Mouse (Mus musculus) CH12.LX (cell line): ENCODE measurements around the gene Pxn.

Experiments
- CTCF ChIP-seq, 2 experiments: IDR thresholded peaks in 1 of 2; conservative IDR thresholded peaks in 1 of 2; 2 replicates each; pipeline ENCODE4 v1.5.1; 2011 to 2012; ENCODE audit warnings: low read depth in 2 of 2, low read length in 2 of 2, improper control_type of control experiment in 1 of 2, inconsistent platforms in 1 of 2, mild to moderate bottlenecking in 1 of 2, moderate library complexity in 1 of 2
- E2F4 ChIP-seq: IDR thresholded peaks from 2 replicates; pipeline ENCODE4 v1.6.1; 2011; ENCODE audit warnings: low read depth, low read length, improper control_type of control experiment; ENCODE audit not compliant: insufficient replicate concordance
- EP300 ChIP-seq: IDR thresholded peaks from 2 replicates; pipeline ENCODE4 v1.6.1; 2011; ENCODE audit warnings: low read length, improper control_type of control experiment
- MEF2A ChIP-seq: IDR thresholded peaks from 2 replicates; pipeline ENCODE4 v1.6.1; 2014; ENCODE audit warnings: low read depth, mild to moderate bottlenecking, inconsistent platforms, low read length, improper control_type of control experiment, borderline replicate concordance
- MXI1 ChIP-seq: IDR thresholded peaks from 2 replicates; pipeline ENCODE4 v1.6.1; 2011; ENCODE audit warnings: mild to moderate bottlenecking, low read depth, low read length, improper control_type of control experiment
- NRF1 ChIP-seq: IDR thresholded peaks from 2 replicates; pipeline ENCODE4 v1.6.1; 2014; ENCODE audit warnings: low read depth, mild to moderate bottlenecking, inconsistent platforms, low read length, improper control_type of control experiment, moderate library complexity
- POLR2A ChIP-seq: IDR thresholded peaks from 2 replicates; pipeline ENCODE4 v1.6.1; 2011; ENCODE audit warnings: low read depth, mild to moderate bottlenecking, improper control_type of control experiment, low read length
- USF1 ChIP-seq: IDR thresholded peaks from 2 replicates; pipeline ENCODE4 v1.6.1; 2014; ENCODE audit warnings: low read depth, mild to moderate bottlenecking, inconsistent platforms, low read length, improper control_type of control experiment
- ZKSCAN1 ChIP-seq: IDR thresholded peaks from 2 replicates; pipeline ENCODE4 v1.6.1; 2012; ENCODE audit warnings: low read depth, inconsistent platforms, low read length, improper control_type of control experiment, borderline replicate concordance

GRCm38 (mm10) chr5:115509321-115509761 is 2.9 kb downstream of the Pxn start:
- TF ChIP-seq USF1, result no peak
- no peak for TF ChIP-seq EP300
- TF ChIP-seq CTCF (conservative IDR thresholded peaks at IDR 0.05 in 1 of 2, IDR thresholded peaks at IDR 0.05 in 1 of 2; ENCODE audit: low read depth in 2 of 2, low read length in 2 of 2), result no peak
- no peak for TF ChIP-seq POLR2A
- TF ChIP-seq ZKSCAN1, result no peak
- no peak for TF ChIP-seq MEF2A
- no peak for TF ChIP-seq E2F4
- TF ChIP-seq NRF1, result no peak
- TF ChIP-seq MXI1, result no peak
